Comparison of ENCODE assay signal across 10 mouse cellular contexts in the genomic region with DNA sequence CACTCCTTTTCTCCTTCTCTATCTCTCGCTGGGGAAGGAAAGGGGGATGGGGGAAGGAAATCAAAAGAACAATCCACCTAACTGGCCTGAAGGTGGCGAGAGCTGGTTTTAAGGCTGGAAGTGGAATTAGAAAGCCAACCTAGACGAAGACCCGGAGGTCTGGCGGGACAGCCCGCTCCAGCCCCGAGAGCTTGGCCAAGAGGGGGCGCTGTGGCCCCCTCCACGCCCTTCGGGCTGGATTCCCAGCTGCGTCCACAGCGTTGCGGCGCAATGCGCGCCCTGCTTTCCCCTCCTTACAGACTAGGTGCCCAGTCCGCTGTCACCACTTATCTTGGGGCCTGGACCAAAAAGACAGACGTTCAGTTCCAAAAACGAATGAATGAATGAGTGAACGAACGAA. TPM values are rescaled to one million over a fixed set of nuclear protein-coding genes. Genes with fewer than 3 reads are reported as not detected.
DNase-seq lines count a peak whose midpoint lies in the region; ATAC-seq and TF ChIP-seq lines count a peak whose summit lies in the region.
"Had no signal": no experiment of that assay in that cellular context is flagged by ENCODE, and none has a peak within 500 bp of the region (broad histone marks: within the 10 kb centered on the region; RNA-seq: fewer than 3 reads in every experiment).

No protein-coding gene starts in this region.

- peaks cover 21% of the 10 kb centered on the region for H3K4me1 ChIP-seq in heart, embryonic 12.5 days (replicated peaks)
- H3K4me1 ChIP-seq in embryonic facial prominence, embryonic 11.5 days (ENCODE audit: control insufficient read depth, insufficient read depth, low read length) = peaks cover 8% of the 10 kb centered on the region
- peaks cover 30% of the 10 kb centered on the region for H3K4me1 ChIP-seq in hindbrain, embryonic 10.5 days (replicated peaks)
- peaks cover 6% of the 10 kb centered on the region for H3K4me1 ChIP-seq in limb, embryonic 11.5 days (ENCODE audit: control insufficient read depth, insufficient read depth, low read length)
- H3K4me1 ChIP-seq in olfactory bulb, adult 2 months (ENCODE audit: control insufficient read depth, insufficient read depth, low read length) = peaks cover 17% of the 10 kb centered on the region

- no peaks in the 10 kb centered on the region for H3K36me3 ChIP-seq in heart, embryonic 12.5 days
- no peaks in the 10 kb centered on the region for H3K36me3 ChIP-seq in embryonic facial prominence, embryonic 11.5 days (replicated peaks; ENCODE audit: control insufficient read depth, insufficient read depth, low read depth, low read length)
- H3K36me3 ChIP-seq in hindbrain, embryonic 10.5 days = no peaks in the 10 kb centered on the region
- H3K36me3 ChIP-seq in limb, embryonic 11.5 days (ENCODE audit: control insufficient read depth, insufficient read depth, low read length) = no peaks in the 10 kb centered on the region

- ATAC-seq in heart, embryonic 12.5 days (ENCODE audit: insufficient number of reproducible peaks, low FRiP score) = no peak
- no peak for ATAC-seq in embryonic facial prominence, embryonic 11.5 days (replicated peaks; ENCODE audit: insufficient number of reproducible peaks, low FRiP score, low TSS enrichment, low read depth)
- ATAC-seq in limb, embryonic 11.5 days (ENCODE audit: insufficient number of reproducible peaks, low FRiP score, low TSS enrichment, low read depth) = no peak

- no peak for TF ChIP-seq POLR2A in olfactory bulb, adult 2 months (IDR thresholded peaks at IDR 0.05; ENCODE audit: insufficient read depth, low read depth, low read length)

- no peak overlapping the region for H3K27ac ChIP-seq in heart, embryonic 12.5 days (ENCODE audit: poor library complexity, severe bottlenecking)
- H3K27ac ChIP-seq in embryonic facial prominence, embryonic 11.5 days (replicated peaks; ENCODE audit: low read depth, low read length) = no peak overlapping the region
- H3K27ac ChIP-seq in hindbrain, embryonic 10.5 days = peak overlapping the region; percentile 83; the same call in 1 of the 2 replicates
- no peak overlapping the region for H3K27ac ChIP-seq in limb, embryonic 11.5 days (replicated peaks; ENCODE audit: low read depth, low read length)
- no peak overlapping the region for H3K27ac ChIP-seq in olfactory bulb, adult 2 months (ENCODE audit: insufficient read depth, low read depth, low read length)

- peak; percentile 76; the same call in 1 of the 2 replicates for TF ChIP-seq CTCF in olfactory bulb, adult 2 months (IDR thresholded peaks at IDR 0.05; ENCODE audit: insufficient read depth, low read depth, low read length)

- no peak for DNase-seq in heart, postnatal 25 days (ENCODE audit: low spot score)
- DNase-seq in adrenal gland, postnatal 10 days = peak; percentile 64
- peak; percentile 74 for DNase-seq in embryonic facial prominence, embryonic 11.5 days (ENCODE audit: low spot score)
- peak; percentile 74 for DNase-seq in hindbrain, embryonic 10.5 days (ENCODE audit: low spot score)
- peak; percentile 79 for DNase-seq in limb, embryonic 11.5 days (ENCODE audit: low spot score)
- DNase-seq in thymus, adult 18-20 months = no peak

- H3K9ac ChIP-seq in heart, embryonic 12.5 days = no peak overlapping the region
- H3K9ac ChIP-seq in embryonic facial prominence, embryonic 11.5 days (replicated peaks; ENCODE audit: low read length) = no peak overlapping the region
- no peak overlapping the region for H3K9ac ChIP-seq in limb, embryonic 11.5 days (ENCODE audit: low read length)

- H3K4me3 ChIP-seq in heart, embryonic 12.5 days = peak overlapping the region; percentile 51
- H3K4me3 ChIP-seq in embryonic facial prominence, embryonic 11.5 days (ENCODE audit: low read depth, low read length) = peak overlapping the region; percentile 52
- H3K4me3 ChIP-seq in hindbrain, embryonic 10.5 days = peak overlapping the region; percentile 76
- H3K4me3 ChIP-seq in limb, embryonic 11.5 days (ENCODE audit: low read depth, low read length) = peak overlapping the region; percentile 42
- peak overlapping the region; percentile 85 for H3K4me3 ChIP-seq in olfactory bulb, adult 2 months (ENCODE audit: insufficient read depth, low read depth, low read length)

- H3K4me2 ChIP-seq in heart, embryonic 12.5 days = peak overlapping the region; percentile 88
- peak overlapping the region; percentile 99 for H3K4me2 ChIP-seq in embryonic facial prominence, embryonic 11.5 days (ENCODE audit: low read depth, low read length)
- peak overlapping the region; percentile 80 for H3K4me2 ChIP-seq in limb, embryonic 11.5 days (ENCODE audit: low read depth, severe bottlenecking)

- peaks cover 85% of the 10 kb centered on the region for H3K27me3 ChIP-seq in heart, embryonic 12.5 days (replicated peaks)
- peaks cover 43% of the 10 kb centered on the region for H3K27me3 ChIP-seq in embryonic facial prominence, embryonic 11.5 days (ENCODE audit: control insufficient read depth, insufficient read depth, low read length)
- H3K27me3 ChIP-seq in hindbrain, embryonic 10.5 days (ENCODE audit: insufficient read depth, poor library complexity, severe bottlenecking) = peaks cover 70% of the 10 kb centered on the region
- H3K27me3 ChIP-seq in limb, embryonic 11.5 days (ENCODE audit: control insufficient read depth, insufficient read depth, low read length) = peaks cover 53% of the 10 kb centered on the region

- intact Hi-C loops in heart, postnatal 25 days (cut with DNase I) = no loop called here

- H3K9me3 ChIP-seq in heart, embryonic 12.5 days (replicated peaks) = no peaks in the 10 kb centered on the region
- H3K9me3 ChIP-seq in embryonic facial prominence, embryonic 11.5 days (replicated peaks; ENCODE audit: control insufficient read depth, low read length) = no peaks in the 10 kb centered on the region
- H3K9me3 ChIP-seq in hindbrain, embryonic 10.5 days = no peaks in the 10 kb centered on the region
- no peaks in the 10 kb centered on the region for H3K9me3 ChIP-seq in limb, embryonic 11.5 days (ENCODE audit: control insufficient read depth, low read length)

- under 1% methylated on average over 21 of the region's 21 CpGs for WGBS in heart, embryonic 12.5 days
- 1% methylated on average over 21 of the region's 21 CpGs for WGBS in embryonic facial prominence, embryonic 11.5 days
- under 1% methylated on average over 21 of the region's 21 CpGs for WGBS in hindbrain, embryonic 10.5 days
- under 1% methylated on average over 21 of the region's 21 CpGs for WGBS in limb, embryonic 11.5 days
- WGBS in olfactory bulb, adult 2 months = 1% methylated on average over 21 of the region's 21 CpGs

RNA-seq across cellular contexts. Expression of a gene that starts 0.9 kb away (rescaled TPM):
- polyA plus RNA-seq in heart, embryonic 12.5 days (2016; fragmentation: Nextera tagmentation; extraction: Ambion mirVana) = not detected in 2 replicates
- not detected for total RNA-seq in heart, postnatal 25 days (2021)
- total RNA-seq in adrenal gland, postnatal 10 days (2021) = not detected
- polyA plus RNA-seq in embryonic facial prominence, embryonic 11.5 days (2014; fragmentation: Nextera tagmentation; extraction: Ambion mirVana) = 0.14 and 0.31 TPM in 2 replicates
- 0.31 and 0.95 TPM in 2 replicates for polyA plus RNA-seq in hindbrain, embryonic 10.5 days (2016; fragmentation: Nextera tagmentation; extraction: Ambion mirVana)
- polyA plus RNA-seq in limb, embryonic 11.5 days (2014; fragmentation: Nextera tagmentation; extraction: Ambion mirVana) = 0.37 and 0.74 TPM in 2 replicates
- polyA plus RNA-seq in olfactory bulb, adult 2 months (2012; ENCODE audit: insufficient read depth, insufficient read length, low replicate concordance, missing spikeins) = not detected in 2 replicates
- total RNA-seq: CH12.LX; heart, postnatal 10 days had no signal

RNA-seq across cellular contexts. Expression of a gene that starts 54.4 kb away (rescaled TPM):
- not detected in 2 replicates for polyA plus RNA-seq in heart, embryonic 12.5 days (2016; fragmentation: Nextera tagmentation; extraction: Ambion mirVana)
- not detected for total RNA-seq in heart, postnatal 25 days (2021)
- not detected for total RNA-seq in adrenal gland, postnatal 10 days (2021)
- polyA plus RNA-seq in embryonic facial prominence, embryonic 11.5 days (2014; fragmentation: Nextera tagmentation; extraction: Ambion mirVana) = not detected in 2 replicates
- polyA plus RNA-seq in hindbrain, embryonic 10.5 days (2016; fragmentation: Nextera tagmentation; extraction: Ambion mirVana) = not detected in 2 replicates
- not detected in 2 replicates for polyA plus RNA-seq in limb, embryonic 11.5 days (2014; fragmentation: Nextera tagmentation; extraction: Ambion mirVana)
- polyA plus RNA-seq in olfactory bulb, adult 2 months (2012; ENCODE audit: insufficient read depth, insufficient read length, low replicate concordance, missing spikeins) = not detected in 2 replicates
- total RNA-seq: CH12.LX; heart, postnatal 10 days had no signal

Comparison
In these comparisons a context has a peak if more than half of its experiments do, and no peak if none do; other contexts are left out.
1. DNase-seq: peak in adrenal gland, postnatal 10 days (single experiment), embryonic facial prominence, embryonic 11.5 days (single experiment), hindbrain, embryonic 10.5 days (single experiment) and limb, embryonic 11.5 days (single experiment); none in heart, postnatal 25 days (single experiment) and thymus, adult 18-20 months (0 of 2).
2. Peak in every context shown above with its lines, with median percentiles within 50 percentile points of each other: H3K4me2 ChIP-seq and H3K4me3 ChIP-seq.